Mouse (Mus musculus) monocyte, adult 5-6 weeks (primary cell): ENCODE measurements at regions not wholly inside any gene's neighbourhood (a gene's known extent, or its start where the extent isn't known, plus 50 kb on each side); places are given as distances from the start of the nearest gene placed in this dataset.

Experiments
- ATAC-seq: fragments of 153-309, 156-312 bp; replicated peaks from 2 replicates; pipeline ENCODE4 v1.8.0; 2017; ENCODE audit warnings: mild to moderate bottlenecking; ENCODE audit not compliant: low TSS enrichment, insufficient number of reproducible peaks, severe bottlenecking, poor library complexity, low FRiP score

- ATAC-seq: no peak
Measured at GRCm38 (mm10) chr2:75356691-75357375, 302.2 kb upstream of the Hnrnpa3 start.

DNA sequence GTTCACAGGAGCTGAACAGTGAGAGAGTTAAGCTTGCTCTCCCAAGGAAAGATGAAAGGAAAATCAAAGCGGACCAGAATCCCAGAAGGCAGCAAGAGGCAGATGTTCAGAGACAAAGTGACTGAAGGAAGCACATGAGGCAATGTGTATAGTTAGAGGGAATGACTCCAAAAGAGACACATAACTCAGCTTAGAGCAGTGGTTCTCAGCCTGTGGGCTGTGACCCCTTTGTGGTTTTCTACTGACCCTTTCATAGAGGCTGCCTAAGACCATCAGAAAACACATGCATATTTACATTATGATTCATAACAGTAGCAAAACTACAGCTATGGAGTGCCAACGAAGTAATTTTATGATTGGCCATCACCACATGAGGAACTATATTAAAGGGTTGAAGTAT lies 301.5 kb upstream of the Hnrnpa3 start:
- ATAC-seq: no peak

DNA sequence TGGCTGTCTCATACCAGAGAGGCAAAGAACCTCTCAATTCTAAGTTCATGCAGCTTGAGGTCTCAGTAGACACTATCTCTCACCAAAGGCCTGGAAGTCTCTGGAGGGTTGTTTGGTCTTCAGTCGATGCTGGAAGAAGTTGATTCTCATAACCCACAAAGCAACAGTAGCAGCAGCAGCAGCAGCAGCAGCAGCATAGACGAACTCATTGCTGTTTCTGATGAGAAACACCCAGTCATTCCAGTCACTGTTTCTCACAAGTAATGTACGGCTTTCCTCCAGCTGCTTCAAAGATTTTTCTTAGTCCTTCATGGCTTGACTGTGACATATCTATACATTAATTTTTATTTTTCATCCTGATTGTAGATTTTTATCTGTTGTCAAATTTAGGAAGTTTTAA lies 298.1 kb upstream of the Hnrnpa3 start:
- no peak for ATAC-seq

DNA sequence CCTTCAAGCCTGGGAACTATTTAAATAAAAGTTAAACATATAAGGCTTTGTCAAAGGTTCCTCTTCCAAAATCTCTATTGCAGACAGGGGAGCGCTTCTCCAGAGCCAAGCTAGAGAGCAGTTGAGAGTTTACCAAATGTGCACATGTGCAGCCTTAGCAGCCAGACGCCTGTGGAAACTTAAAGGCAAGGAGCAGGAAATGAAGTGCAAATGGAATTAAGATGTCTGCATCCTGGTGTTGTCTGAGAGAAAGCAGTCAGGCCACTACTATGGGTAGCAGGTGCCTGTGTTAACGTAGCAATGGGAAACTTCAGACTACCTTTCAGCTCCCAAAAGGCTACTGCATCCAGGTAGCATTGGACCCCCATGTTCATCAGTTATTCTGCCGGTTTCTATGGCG lies 282.4 kb upstream of the Hnrnpa3 start:
- ATAC-seq: no peak

GRCm38 (mm10) chr2:75385551-75386263 lies 273.4 kb upstream of the Hnrnpa3 start:
- no peak for ATAC-seq

DNA sequence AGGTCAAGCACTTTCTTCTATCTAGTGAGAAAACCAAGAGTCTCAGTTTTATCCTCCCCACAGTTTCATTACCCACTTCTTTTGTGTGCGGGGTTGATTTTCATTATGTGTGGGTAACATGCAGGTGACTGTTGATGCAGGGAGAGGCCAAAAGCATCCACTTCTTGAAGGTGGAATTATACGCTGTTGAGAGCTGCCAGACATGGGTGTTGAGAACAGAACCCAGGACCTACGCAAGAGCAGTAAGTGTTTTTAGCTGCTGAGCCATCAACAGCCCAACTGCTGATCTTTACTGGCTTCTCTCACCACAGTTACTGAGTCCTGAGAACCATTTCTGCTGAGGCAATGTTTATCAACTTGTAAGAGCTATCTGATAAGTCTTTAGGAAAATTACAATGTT lies 272.4 kb upstream of the Hnrnpa3 start:
- ATAC-seq: no peak

DNA sequence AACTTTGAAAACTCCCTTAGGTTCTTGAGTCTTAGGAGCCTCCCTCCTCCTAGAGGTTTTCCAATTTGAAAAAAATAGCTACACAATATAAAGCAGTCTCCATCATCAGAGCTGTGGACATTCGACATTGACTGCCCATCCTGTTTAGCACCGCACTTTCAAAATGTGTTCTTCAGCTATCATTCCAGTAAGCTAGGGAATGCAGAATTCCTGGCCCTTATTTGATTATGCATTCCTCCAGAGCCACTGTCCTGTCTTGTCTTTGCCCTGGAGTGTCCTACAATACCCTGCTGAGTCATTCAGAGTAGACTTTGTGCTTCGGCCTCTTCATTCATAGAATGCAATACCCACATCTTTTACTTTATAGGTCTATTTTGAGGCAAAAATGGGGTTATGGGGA lies 267.0 kb upstream of the Hnrnpa3 start:
- no peak for ATAC-seq

DNA sequence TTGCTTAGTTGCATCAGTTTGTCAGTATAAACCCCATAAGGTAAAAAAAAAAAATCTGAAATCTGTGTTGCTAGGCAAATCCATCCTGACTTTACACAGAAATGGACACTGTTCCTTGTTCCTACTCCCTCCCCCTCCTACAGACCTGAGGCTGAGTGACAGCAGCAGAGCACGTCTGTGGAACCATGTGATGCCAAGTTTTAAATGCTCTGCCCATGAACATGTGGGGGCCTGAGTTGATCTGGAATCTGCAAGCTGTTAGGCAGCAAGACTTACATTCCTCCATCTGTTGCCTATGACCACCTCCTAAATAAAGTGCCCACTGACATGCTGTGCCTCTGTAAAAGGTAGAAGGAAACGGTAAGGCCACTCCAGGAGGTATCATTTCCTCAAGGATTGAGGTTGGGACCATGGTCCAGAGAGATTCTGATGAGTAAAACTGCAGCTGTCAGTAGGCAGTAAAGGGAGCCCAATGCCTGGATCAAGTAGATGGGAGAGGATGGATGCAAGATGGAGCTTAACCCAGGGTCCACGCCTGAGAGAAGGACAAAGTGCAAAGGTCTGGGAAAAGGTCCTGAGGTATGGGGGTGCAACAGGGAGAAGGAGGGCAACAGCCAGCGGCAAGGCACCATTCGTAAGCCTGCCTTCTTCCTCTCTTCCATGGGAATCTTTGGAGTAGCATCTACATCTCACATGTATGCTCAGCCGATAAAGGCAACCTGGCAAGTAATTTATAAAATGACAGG lies 264.0 kb upstream of the Hnrnpa3 start:
- no peak for ATAC-seq

DNA sequence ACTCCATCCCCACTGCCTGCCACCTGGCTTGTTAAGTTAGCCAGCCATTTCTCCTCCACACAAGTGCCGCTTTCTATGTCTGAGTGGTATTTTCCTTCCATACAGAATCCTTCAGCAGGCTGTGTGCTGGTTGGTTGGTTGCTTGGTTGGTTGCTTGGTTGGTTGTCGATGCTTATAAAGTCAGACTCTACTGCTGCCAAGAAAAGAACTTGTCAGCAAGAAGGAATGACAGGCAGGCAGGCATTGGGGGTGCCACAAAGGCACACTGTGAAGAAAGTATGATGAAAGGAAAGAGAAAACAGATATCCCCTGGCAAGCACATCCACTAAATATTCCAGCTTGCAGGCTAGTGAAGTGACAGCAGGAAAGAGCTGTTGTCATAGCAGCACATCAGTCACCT lies 263.0 kb upstream of the Hnrnpa3 start:
- no peak for ATAC-seq

- no peak for ATAC-seq
Measured at GRCm38 (mm10) chr2:75400291-75400870, 258.7 kb upstream of the Hnrnpa3 start.

- no peak for ATAC-seq
Measured at GRCm38 (mm10) chr2:75403791-75404190, 255.3 kb upstream of the Hnrnpa3 start.

DNA sequence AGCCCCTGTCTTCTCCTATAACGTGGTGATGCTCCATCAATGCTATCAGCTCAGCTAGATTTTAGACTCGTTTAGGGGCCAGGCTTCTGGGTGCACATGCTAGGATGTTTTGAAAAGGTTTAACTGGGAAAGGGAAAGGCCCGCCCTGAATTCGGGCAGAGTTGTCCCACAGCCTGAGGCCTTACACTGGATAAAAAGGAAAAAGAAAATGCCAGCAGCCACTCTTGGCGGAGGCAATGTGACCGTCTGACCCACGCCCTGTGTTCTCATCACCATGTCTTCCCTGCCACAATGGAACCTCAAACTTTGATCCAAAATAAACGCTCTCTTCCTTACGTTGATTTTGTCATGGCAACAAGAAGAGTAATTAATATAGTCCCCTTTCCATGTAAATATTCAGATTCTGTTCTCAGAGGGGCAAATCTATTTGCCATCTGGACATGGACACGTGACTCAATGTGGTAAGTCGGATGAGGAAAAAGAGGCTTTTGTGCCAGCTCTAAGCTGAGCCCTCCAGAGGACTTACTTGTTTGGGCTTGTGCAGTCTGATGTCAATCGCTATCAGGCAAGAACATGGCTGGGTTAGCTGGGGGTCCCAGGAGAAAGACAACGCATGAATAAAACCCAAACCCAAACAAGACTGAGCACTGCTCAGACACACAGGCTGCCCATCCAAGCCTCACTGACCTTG lies 253.4 kb upstream of the Hnrnpa3 start:
- no peak for ATAC-seq

- no peak for ATAC-seq
Measured at GRCm38 (mm10) chr2:75406721-75407455, 252.2 kb upstream of the Hnrnpa3 start.

DNA sequence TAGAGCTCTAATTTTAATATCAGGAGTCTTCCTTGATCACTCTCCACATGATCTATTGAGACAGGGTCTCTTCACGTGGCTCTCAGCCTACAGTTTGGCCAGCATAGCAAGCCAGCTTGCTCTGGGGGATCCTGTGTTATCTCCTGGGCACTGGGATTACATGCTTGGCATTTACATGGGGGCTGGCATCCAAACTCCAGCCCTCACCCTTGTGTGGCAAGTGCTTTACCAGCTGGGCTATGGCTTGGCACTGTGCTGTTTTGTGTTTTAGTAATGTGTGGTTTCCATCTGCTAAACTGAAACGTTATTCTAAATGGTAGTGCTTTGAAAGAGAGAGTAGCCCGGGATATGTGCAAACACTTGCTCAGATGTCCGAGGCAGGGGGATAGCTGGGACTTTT lies 251.5 kb upstream of the Hnrnpa3 start:
- ATAC-seq: no peak

- ATAC-seq: no peak
Measured at GRCm38 (mm10) chr2:75408016-75408415, 251.0 kb upstream of the Hnrnpa3 start.

DNA sequence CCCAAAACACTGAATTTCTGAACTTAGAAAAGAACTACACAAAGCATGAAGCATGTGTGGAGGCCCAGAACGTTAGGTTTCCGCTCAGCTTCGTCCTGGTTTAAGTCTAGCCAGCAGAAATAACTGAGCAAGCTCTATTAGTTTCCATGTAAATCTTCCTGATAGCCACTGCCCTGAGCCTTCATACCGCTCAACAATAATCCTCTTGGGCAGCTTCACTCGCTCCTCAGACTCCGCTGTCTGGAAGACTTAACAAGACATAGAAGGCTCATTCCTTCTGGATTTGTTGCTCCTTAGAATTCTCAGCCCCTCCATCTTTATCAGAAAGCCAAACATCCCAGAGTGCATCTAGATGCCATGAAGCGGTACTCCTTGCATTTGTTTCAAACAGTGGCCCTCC lies 249.3 kb upstream of the Hnrnpa3 start:
- no peak for ATAC-seq

DNA sequence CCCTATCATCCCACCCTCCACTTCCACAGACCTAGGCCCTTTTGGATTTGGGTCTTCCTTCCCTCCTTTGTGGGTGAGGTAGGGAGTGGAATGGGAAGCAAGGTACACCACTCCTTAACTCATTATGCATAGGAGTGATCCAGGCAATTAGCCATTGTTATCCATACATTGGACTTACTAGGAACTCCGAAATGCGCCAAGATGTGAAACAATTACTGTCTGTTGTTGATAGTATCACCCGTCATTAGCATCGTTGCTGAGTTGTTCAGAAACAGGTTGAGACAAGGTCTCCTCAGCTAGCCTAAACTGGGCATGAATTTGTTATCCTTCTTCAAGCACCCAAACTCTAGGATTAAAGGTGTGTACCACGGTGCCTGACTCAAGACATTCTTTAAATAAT lies 246.3 kb upstream of the Hnrnpa3 start:
- ATAC-seq: no peak

- ATAC-seq: no peak
Measured at GRCm38 (mm10) chr2:75418689-75419088, 240.4 kb upstream of the Hnrnpa3 start.
